Mouse (Mus musculus) cerebellum, adult 2 months (tissue): ENCODE measurements at regions not wholly inside any gene's neighbourhood (a gene's known extent, or its start where the extent isn't known, plus 50 kb on each side); places are given as distances from the start of the nearest gene placed in this dataset.

Experiments used
- CTCF ChIP-seq: fragments of 200-500 bp; IDR thresholded peaks from 2 replicates; pipeline ENCODE4 v1.5.1; 2011; ENCODE audit warnings: low read depth, mild to moderate bottlenecking, control low read depth, low read length, moderate library complexity, borderline replicate concordance; ENCODE audit not compliant: insufficient read depth
- POLR2A ChIP-seq: fragments of 200-500 bp; IDR thresholded peaks from 2 replicates; pipeline ENCODE4 v1.6.1; 2011; ENCODE audit warnings: low read length, control low read depth, borderline replicate concordance; ENCODE audit not compliant: insufficient read depth

GRCm38 (mm10) chr2:124811709-124812108 lies 256.2 kb upstream of the Slc24a5 start:
- TF ChIP-seq CTCF = no peak
- no peak for TF ChIP-seq POLR2A
